Comparison of ENCODE assay signal across 8 mouse cellular contexts in the genomic region with DNA sequence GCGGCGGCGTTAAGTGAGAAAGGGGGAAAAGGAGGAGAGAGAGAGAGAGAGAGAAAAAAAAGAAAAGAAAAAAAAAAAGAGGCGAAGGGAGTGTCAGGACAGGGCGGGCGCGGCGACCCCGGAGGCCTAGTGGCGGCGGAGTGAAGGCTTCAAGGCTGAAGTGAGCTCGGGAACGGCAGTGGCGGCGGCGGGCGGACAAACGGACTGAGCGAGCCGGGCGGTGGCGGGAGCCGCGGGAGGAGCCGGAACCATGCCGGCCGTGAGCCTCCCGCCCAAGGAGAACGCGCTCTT. TPM values are rescaled to one million over a fixed set of nuclear protein-coding genes. Genes with fewer than 3 reads are reported as not detected.
DNase-seq lines count a peak whose midpoint lies in the region; ATAC-seq and TF ChIP-seq lines count a peak whose summit lies in the region.

No protein-coding gene starts in this region.

- DNase-seq in left cerebral cortex, adult 2 months (ENCODE audit: extremely low spot score in 1 of 2, low spot score in 2 of 2): no peak
- no peak for DNase-seq in left cerebral cortex, adult 9 months (ENCODE audit: low spot score in 2 of 2)
- DNase-seq in embryonic facial prominence, embryonic 14.5 days (ENCODE audit: low spot score): no peak
- no peak for DNase-seq in limb, embryonic 10.5 days (ENCODE audit: low spot score)
- no peak for DNase-seq in adrenal gland, postnatal 4 days (ENCODE audit: low spot score in 2 of 2)
- DNase-seq in kidney, adult 11 months: no peak
- DNase-seq in kidney, postnatal 10 days: no peak

- intact Hi-C loops in left cerebral cortex, adult 2 months (cut with DNase I): loop anchor here (5.0 kb wide), 1 partner anchor 139 kb away; no protein-coding TSS in a partner anchor

- H3K36me3 ChIP-seq in embryonic facial prominence, embryonic 14.5 days (ENCODE audit: control insufficient read depth, insufficient read depth, low read length): no peaks in the 10 kb centered on the region
- H3K36me3 ChIP-seq in limb, embryonic 10.5 days: peaks cover 11% of the 10 kb centered on the region
- H3K36me3 ChIP-seq in neural tube, embryonic 14.5 days (ENCODE audit: control insufficient read depth, insufficient read depth, low read length): no peaks in the 10 kb centered on the region

- peaks cover 19% of the 10 kb centered on the region for H3K4me1 ChIP-seq in embryonic facial prominence, embryonic 14.5 days (ENCODE audit: control insufficient read depth, insufficient read depth, low read length)
- peaks cover 15% of the 10 kb centered on the region for H3K4me1 ChIP-seq in limb, embryonic 10.5 days
- H3K4me1 ChIP-seq in neural tube, embryonic 14.5 days (ENCODE audit: control insufficient read depth, insufficient read depth, low read length): peaks cover 19% of the 10 kb centered on the region

- H3K27me3 ChIP-seq in embryonic facial prominence, embryonic 14.5 days (replicated peaks; ENCODE audit: control insufficient read depth, insufficient read depth, low read length): no peaks in the 10 kb centered on the region
- H3K27me3 ChIP-seq in limb, embryonic 10.5 days (ENCODE audit: low read depth, poor library complexity, severe bottlenecking): no peaks in the 10 kb centered on the region
- no peaks in the 10 kb centered on the region for H3K27me3 ChIP-seq in neural tube, embryonic 14.5 days (ENCODE audit: control insufficient read depth, insufficient read depth, low read length)

- no peaks in the 10 kb centered on the region for H3K9me3 ChIP-seq in embryonic facial prominence, embryonic 14.5 days (ENCODE audit: control insufficient read depth, low read length)
- no peaks in the 10 kb centered on the region for H3K9me3 ChIP-seq in limb, embryonic 10.5 days (replicated peaks)
- no peaks in the 10 kb centered on the region for H3K9me3 ChIP-seq in neural tube, embryonic 14.5 days (ENCODE audit: control insufficient read depth, low read length)

- H3K9ac ChIP-seq in embryonic facial prominence, embryonic 14.5 days (ENCODE audit: low read depth, low read length): peak overlapping the region; percentile 98
- peak overlapping the region; percentile 95 for H3K9ac ChIP-seq in neural tube, embryonic 14.5 days (replicated peaks; ENCODE audit: low read depth, low read length)

- ATAC-seq in embryonic facial prominence, embryonic 14.5 days (ENCODE audit: low read depth): peak; percentile 54; the same call in 1 of the 2 replicates
- peak; percentile 75 for ATAC-seq in neural tube, embryonic 14.5 days (ENCODE audit: low read depth)

- H3K4me2 ChIP-seq in embryonic facial prominence, embryonic 14.5 days (ENCODE audit: low read depth, low read length): peak overlapping the region; percentile 72
- peak overlapping the region; percentile 96 for H3K4me2 ChIP-seq in neural tube, embryonic 14.5 days (ENCODE audit: low read depth, low read length)

- 0% methylated on average over 25 of the region's 30 CpGs for WGBS in embryonic facial prominence, embryonic 14.5 days
- under 1% methylated on average over 30 of the region's 30 CpGs for WGBS in limb, embryonic 10.5 days
- 0% methylated on average over 29 of the region's 30 CpGs for WGBS in neural tube, embryonic 14.5 days

- H3K27ac ChIP-seq in left cerebral cortex, adult 2 months: peak overlapping the region; percentile 84
- H3K27ac ChIP-seq in embryonic facial prominence, embryonic 14.5 days (replicated peaks; ENCODE audit: low read depth, low read length): peak overlapping the region; percentile 95
- peak overlapping the region; percentile 97 for H3K27ac ChIP-seq in limb, embryonic 10.5 days
- peak overlapping the region; percentile 89 for H3K27ac ChIP-seq in neural tube, embryonic 14.5 days (ENCODE audit: low read depth, low read length)

- no peak; the same call in 1 of the 2 replicates for TF ChIP-seq CTCF in left cerebral cortex, adult 2 months (IDR thresholded peaks at IDR 0.05)

- H3K4me3 ChIP-seq in left cerebral cortex, adult 2 months: peak overlapping the region; percentile 95
- H3K4me3 ChIP-seq in embryonic facial prominence, embryonic 14.5 days (ENCODE audit: low read depth, low read length): peak overlapping the region; percentile 97
- peak overlapping the region; percentile 100 for H3K4me3 ChIP-seq in limb, embryonic 10.5 days
- peak overlapping the region; percentile 88 for H3K4me3 ChIP-seq in neural tube, embryonic 14.5 days (ENCODE audit: low read depth, low read length)

RNA-seq across cellular contexts. Expression of a gene that starts 1.1 kb away (rescaled TPM):
- total RNA-seq in left cerebral cortex, adult 2 months (2021): 10 to 100 TPM; 50.1 to 54.6 TPM
- polyA plus RNA-seq in embryonic facial prominence, embryonic 14.5 days (2014; fragmentation: Nextera tagmentation; extraction: Ambion mirVana): 34.5 and 34.8 TPM in 2 replicates
- polyA plus RNA-seq in limb, embryonic 10.5 days (2016; fragmentation: Nextera tagmentation; extraction: Ambion mirVana): 61.8 and 64.0 TPM in 2 replicates
- 37.2 and 42.2 TPM in 2 replicates for polyA plus RNA-seq in neural tube, embryonic 14.5 days (2014; fragmentation: Nextera tagmentation; extraction: Ambion mirVana)
- total RNA-seq in adrenal gland, postnatal 4 days (2021): 10 to 100 TPM; 56.8 to 63.5 TPM

RNA-seq across cellular contexts. Expression of a gene that starts 7.2 kb away (rescaled TPM):
- total RNA-seq in left cerebral cortex, adult 2 months (2021): 100 to 1,000 TPM; 286 to 307 TPM
- polyA plus RNA-seq in embryonic facial prominence, embryonic 14.5 days (2014; fragmentation: Nextera tagmentation; extraction: Ambion mirVana): 663 and 761 TPM in 2 replicates
- 565 and 602 TPM in 2 replicates for polyA plus RNA-seq in limb, embryonic 10.5 days (2016; fragmentation: Nextera tagmentation; extraction: Ambion mirVana)
- 804 and 840 TPM in 2 replicates for polyA plus RNA-seq in neural tube, embryonic 14.5 days (2014; fragmentation: Nextera tagmentation; extraction: Ambion mirVana)
- 100 to 1,000 TPM; 492 to 529 TPM for total RNA-seq in adrenal gland, postnatal 4 days (2021)

RNA-seq across cellular contexts. Expression of a gene that starts 19.5 kb away (rescaled TPM):
- not detected for total RNA-seq in left cerebral cortex, adult 2 months (2021)
- 2.5 and 5.2 TPM in 2 replicates for polyA plus RNA-seq in embryonic facial prominence, embryonic 14.5 days (2014; fragmentation: Nextera tagmentation; extraction: Ambion mirVana)
- 3.8 and 4.9 TPM in 2 replicates for polyA plus RNA-seq in limb, embryonic 10.5 days (2016; fragmentation: Nextera tagmentation; extraction: Ambion mirVana)
- 0.48 TPM in 1 of 2 replicates, not detected in the other for polyA plus RNA-seq in neural tube, embryonic 14.5 days (2014; fragmentation: Nextera tagmentation; extraction: Ambion mirVana)
- 100 to 1,000 TPM; 477 to 530 TPM for total RNA-seq in adrenal gland, postnatal 4 days (2021)
